Mouse (Mus musculus) liver (tissue): ENCODE results near the gene Shkbp1.

Source experiments
- DNase-seq: peaks from one replicate; pipeline ENCODE4 v3.0.0-alpha.2; 2020; ENCODE audit warnings: mixed read lengths

Gene Shkbp1

DNA sequence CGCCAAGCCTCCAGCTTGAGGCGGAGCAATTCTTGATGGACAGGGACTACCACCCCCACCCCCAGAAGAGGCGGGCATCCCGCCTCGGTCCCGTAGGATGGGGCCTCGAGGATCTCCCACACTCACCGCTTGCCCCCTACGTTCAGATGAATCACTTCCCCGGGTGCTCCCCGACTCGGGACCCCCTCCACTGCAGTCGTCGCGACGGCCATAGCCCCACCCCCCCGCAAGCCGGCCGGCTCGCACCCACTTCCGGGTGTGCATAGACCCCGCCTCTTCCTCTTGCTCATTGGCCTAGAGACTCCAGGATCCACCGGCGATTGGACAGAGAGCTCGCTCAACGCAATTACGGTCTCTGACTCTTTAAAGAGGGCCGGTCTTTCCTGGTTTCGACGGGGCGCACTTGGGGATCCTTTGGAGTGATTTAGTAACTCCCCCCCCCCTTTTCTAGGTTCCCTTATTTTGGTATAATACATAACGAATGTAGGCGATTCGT, at the start of gene Shkbp1:
TSS of gene Shkbp1 (minus strand) at position 275 of the 496 bp plus-strand sequence.
- DNase-seq: peak; percentile 92

DNA sequence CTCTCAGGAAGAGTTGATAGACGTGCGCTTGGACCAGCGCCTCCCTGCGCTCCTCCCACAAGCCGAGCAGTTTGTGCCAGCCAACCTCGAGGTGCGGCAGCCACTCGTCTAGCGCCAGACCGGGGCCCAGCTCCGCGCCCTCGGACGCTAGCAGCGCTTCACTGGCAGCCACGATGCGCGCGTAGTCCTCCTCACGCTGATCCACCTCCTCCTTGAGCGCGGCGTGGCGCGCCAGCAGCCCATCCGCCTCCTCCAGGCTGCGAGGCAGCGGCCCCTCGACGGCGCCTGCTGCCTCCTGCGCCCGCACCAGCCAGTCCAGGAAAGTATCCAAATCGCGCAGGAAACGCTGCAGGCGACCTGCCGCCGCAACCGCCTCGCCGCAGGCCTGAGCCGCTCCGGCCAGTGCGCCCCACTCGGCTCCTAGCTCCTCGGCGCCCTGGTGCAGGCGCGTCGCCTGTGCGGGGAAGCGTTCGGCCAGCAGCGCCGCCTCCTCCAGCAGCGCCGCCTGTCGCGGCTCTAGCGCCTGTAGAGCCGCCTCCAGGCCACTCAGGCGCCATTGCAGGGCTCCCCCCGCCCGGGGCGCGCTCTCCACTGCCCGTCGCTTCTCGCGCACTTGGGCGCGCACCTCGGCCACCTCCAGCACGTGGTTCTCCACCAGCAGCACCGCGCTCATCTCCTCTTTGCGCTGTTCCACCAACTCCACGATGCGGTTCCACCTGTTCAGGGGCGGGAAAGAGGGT, 48.6 kb upstream of the Shkbp1 start:
- no peak for DNase-seq

DNA sequence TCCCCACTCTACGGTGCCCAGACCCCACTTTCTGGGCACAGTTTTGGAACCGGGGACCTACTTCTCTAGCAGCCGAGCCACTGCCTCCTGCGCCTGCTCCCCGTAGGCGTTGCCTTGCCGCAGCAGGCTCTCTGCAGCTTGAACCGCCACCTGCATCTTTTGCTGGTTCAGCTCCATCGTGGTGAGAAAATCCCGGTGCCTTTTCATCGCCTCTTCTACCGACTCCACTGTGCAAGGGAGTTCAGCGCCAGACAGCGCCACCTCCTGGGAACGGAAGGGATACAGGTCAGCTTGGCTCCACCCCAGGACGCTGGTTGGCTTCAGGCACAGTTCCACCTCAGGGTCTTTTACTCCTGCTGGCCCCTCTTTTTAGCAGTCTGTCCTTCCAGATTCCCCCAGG, 46.9 kb upstream of the Shkbp1 start:
- DNase-seq: peak; percentile 65

DNA sequence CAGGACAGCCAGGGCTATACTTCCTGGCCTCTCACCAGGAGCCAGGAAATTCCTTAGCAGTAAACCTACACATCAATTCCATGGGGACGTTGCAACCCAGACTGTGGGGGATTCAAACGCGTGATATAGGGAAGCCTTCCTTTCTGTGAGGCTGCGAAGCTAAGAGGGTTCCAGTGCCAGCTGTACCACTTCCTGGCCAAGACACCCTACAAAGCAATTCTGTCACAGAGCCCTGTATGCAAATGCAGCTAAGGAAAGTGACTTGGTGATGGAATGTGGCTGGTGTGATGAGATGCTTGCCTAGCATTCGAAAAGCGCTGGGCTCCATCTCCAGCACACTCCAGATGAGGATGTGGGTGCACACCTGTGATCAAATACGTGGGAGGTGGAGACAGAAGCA, 44.7 kb upstream of the Shkbp1 start:
- DNase-seq: no peak

DNA sequence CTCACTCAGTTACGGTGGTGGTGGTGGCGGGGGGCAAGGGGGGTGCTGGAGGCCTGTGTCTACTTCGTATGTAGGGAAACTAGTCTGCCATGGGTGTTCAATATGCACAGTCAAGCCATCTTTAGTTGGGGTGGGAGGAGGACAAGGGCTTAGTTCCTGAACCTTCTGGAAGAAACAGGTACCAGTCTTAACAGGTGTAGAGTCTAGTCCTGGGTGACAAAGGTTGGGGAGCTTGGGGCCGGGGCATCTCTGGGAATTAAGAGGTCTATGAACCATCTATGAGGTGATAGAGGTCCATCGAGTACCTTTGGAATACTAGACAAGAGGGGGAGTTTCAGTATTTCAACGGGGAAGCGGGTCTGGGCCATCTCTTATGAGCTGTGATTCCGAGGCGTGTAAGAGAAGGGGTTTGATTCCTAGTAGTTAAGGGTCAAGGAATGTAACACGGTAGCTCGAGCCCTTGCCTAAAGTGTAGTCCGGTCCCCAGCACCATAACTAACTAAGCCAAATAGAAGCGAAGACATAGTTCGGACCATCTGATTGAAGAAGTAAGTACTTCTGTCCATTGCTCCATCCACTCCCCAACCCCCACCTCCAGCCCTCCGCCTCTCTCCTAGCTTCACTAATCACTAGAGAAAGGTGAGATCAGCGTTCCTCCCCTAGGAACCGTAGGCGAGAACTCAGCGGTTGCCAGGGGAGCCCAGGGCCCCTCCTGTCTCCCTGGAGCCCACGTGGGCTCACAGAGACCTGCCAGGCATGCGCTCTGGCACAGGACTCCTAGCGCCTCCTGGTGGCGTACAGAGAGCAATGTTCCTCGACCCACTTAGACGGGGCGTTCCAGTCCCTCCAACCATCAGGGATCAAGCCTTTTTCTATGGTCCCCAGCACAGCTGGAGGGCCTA, 41.5 kb upstream of the Shkbp1 start:
- peak; percentile 72 for DNase-seq

DNA sequence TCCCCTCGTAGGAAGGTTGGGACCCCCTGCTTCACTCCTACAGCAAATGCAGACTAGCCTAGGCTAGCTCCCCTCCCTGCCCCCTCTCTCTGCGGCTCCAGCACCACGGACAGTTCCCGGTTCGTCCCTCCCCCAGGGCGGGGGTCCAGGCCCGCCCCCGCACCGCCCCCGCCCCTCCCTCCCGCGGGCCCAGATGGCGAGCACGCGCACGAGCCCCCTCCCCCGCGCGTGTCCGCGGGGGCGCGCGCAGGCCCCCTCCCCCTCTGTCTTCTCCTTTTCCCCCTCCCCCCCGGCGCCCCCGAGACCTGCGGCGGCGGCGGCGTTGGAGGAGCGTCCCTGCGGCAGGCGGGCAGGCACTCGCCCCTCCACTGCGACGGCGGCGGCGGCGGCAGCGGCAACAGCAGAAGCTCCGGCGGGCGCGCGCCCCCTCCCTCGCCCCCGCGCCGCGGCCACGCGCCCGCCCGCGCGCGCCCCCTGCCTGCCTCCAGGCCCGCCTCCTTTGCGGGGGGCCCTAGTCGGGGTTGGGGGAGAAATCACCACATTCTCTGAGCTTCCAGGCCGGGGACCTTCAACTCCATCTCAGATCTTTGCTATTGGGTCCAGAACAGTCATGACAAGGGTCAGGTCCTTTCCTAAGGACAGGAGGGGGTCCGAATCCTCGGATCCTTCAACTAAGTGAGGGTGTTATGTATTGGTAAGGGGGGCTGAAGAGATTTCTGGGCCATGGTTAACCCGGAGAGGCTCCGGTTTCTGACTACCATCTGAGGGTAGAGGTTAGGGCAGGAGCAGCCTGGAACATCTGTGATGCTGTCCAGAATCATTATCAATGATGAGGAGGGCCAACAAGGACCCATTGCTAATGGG, 40.6 kb upstream of the Shkbp1 start:
- DNase-seq: peak; percentile 58

DNA sequence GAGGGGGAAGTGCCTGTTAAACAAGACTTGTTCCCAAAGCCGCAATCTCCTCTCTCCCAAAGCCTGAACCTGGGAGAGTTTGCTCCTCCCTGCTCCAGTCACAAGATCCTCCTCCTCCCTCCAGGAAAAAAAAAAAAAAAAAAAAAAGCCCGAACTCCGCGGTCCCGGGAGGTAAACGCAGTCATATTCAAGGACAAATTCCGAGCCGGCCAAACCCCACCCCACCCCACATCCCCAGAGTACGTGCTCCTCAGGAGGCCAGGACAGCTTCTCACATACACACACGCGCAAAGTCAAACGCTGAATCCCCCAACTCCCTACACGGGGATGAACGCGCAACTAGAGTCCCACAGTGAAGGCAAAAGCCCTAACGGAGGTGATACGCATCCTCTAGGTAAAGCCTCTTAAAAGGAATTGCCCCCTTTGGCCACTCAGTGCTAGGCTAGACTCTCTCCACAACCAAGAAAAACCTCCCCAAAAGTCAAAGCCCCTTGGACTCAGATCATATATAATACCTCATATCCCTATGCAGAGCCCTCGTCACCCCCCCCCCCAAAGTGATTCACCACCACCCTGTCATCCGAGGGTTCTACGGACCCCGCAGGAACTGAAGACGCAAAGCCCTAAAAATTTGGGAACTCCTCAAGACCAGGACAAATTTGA, 39.8 kb upstream of the Shkbp1 start:
- DNase-seq: no peak

DNA sequence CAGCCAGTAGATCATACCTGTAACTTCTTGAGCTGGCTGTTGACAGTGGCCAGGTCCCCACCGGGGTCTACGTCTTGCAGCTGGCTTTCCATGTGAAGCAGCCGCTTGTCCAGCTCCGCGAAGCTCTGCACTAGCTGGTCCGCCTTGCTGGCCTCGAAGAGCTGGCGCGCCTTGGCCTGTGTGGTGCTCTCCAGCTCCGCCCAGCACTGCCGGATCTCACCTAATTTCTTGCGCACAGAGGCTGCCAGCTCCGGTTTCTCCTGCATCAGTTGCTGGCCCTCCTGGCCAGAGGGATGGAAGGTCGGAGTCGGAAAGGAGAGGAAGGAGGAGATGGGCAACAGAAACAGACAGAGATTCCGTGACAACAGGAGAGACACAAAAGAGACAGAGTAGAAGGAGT, 35.6 kb upstream of the Shkbp1 start:
- DNase-seq: no peak

DNA sequence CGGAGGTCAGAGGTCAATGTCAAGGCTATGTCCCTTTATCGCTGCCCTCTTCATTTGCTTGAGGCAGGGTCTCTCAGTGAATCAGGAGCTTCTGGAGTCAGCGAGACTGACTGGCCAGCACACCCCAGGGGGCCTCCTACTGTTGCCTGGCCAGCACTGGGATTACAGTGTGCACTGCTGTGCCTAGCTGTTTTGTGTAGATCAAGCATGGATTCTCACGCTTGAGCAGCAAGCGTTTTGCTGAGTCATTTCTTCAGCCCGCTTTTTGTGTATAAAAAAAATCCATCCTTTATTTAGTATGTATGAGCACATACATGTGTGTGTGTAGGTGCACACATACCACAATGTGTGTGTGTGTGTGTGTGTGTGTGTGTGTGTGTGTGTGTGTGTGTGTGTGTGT, 33.4 kb upstream of the Shkbp1 start:
- DNase-seq: no peak

DNA sequence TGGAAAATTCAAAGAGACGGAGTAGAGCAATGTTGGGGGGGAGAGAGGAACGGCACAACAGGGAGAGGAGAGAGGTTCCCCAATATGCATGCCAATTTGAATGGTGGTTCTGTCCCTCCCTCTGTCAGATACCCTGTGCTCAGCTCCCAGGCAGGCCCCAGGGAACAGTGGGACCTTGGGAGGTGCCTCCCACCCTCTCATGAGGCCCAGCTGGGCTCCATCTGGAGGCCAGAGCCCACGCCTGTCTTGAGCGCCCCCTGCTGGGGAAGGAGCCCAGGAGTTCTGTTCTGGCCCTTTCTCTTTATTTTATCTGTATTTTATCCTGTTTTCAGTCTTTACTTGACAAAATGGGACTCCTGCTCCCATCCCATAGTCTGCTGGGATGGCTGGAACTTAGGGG, 28.9 kb upstream of the Shkbp1 start:
- DNase-seq: peak; percentile 77

DNA sequence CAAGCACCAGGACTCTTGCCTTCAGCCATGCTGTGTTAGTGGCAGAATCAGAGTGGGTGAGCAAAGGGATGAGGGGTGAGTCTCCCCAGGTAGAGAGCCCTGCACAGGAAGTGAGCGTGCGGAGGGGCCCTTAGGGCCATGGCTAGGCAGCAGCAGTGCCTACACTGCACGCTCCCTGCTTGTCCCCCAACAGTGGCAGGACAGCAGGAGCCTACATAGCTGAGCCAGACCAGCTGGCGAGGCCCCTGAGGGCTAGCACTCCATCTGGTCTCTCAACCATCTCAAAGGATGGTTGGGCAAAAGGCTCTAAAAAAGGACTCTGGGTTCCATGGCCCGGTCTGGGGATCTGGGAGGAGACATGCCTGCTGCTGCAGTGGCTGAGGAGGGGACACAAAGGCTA, 28.3 kb upstream of the Shkbp1 start:
- DNase-seq: no peak

DNA sequence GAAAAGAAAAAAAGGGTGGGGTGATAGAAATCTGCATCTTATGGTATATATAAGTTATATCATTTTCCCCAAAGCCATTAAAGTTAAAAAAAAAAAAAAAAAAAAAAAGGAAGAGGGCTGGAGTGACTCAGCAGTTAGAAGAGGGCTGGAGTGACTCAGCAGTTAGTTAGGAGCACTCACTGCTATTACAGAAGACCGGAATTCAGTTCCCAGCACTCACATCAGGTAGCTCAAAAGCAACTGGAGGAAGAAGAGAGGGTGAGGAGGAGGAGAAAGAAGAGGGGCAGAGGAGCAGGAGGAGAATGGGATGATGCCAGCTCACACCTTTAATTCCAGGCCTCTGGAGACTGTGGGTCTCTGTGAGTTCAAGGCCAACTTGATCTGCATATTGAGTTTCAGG, 27.4 kb upstream of the Shkbp1 start:
- no peak for DNase-seq

DNA sequence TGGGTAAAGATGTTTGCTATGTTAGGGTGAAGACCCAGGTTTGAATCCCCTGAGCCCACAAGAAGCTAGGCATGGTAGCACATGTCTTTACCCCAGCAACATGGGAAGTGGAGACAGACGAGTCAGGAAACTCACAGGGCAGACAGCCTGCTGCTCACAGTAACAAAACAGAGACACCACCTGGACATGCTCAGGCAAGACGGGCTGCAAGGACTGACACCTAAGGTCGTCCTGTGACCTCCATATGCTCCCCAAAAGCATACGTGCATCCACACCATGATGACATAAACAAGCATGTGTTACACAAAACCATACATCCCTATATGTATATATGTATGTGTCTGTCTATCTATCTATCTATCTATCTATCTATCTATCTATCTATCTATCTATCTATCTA, 25.7 kb upstream of the Shkbp1 start:
- DNase-seq: no peak

DNA sequence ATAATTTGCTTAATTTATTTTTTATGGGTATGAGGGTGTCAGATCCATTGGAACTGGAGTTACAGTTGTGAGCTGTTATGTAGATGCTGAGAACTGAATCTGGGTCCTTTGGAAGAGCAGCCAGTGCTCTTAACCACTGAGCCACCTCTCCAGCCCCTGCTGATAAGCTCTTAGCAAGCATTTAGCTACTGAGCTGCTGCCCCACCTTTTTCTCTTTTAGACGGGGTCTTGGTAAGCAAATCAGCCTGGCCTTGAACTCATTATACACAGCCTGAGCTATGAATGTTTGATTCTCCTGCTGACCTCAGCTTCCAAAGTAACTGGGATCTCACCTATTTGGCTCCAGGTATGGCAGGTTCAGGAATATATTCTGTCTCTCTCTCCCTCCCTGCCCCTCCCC, 25.2 kb upstream of the Shkbp1 start:
- DNase-seq: no peak

DNA sequence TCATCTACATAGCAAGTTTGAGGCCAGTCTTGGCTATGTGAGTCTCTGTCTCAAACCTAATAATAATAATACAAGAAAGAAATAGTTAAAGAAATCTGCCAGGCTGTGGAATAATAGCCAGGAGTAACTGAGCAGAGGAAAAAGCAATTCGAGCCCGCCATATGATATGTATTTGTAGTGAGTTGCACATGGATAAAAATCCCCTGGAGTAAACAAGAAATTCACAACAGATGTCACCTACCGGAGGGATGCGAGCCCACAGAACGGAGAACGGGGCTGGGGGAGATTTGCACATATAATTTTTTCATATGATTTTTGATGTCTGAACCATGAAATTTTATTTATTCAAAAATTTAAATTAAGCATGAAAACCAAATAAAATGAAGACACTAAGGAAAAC, 24.0 kb upstream of the Shkbp1 start:
- DNase-seq: no peak

DNA sequence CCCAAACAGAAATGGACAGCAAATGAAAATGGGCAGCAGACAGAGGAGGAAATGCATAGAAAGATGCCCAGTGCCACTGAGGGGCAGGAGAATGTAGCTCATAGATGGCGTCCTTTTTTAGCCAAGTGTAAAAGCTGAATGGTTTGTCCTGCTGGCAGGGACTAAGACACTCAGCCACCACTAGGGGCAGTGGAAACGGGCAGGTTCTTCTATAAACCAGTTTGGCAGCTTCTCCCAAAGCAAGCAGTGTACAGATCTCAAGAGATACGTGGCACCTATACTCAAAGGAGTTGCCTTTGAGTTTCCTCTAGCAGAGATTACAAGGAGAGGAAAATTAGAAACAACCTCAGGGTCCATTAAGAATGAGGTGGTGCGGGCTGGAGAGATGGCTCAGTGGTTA, 22.6 kb upstream of the Shkbp1 start:
- no peak for DNase-seq

DNA sequence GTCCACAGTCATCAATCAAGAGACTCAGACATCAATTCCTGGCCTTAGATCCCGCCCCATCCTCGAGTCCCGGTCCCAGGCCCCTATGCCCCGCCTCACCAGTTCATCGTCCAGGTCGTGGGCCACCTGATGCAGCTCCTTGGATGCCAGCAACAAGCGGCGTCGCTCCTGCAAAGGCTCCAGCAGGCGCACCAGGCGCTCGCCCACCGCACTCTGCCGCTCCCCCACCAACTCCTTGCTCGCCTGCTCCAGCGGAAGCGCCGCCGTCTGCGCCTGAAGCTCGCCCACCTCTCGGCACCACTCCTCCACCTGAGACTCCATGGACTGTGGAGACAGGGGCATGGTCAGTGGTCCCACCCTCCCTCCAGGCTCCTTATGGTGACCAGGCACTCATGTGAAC, 19.5 kb upstream of the Shkbp1 start:
- DNase-seq: no peak

DNA sequence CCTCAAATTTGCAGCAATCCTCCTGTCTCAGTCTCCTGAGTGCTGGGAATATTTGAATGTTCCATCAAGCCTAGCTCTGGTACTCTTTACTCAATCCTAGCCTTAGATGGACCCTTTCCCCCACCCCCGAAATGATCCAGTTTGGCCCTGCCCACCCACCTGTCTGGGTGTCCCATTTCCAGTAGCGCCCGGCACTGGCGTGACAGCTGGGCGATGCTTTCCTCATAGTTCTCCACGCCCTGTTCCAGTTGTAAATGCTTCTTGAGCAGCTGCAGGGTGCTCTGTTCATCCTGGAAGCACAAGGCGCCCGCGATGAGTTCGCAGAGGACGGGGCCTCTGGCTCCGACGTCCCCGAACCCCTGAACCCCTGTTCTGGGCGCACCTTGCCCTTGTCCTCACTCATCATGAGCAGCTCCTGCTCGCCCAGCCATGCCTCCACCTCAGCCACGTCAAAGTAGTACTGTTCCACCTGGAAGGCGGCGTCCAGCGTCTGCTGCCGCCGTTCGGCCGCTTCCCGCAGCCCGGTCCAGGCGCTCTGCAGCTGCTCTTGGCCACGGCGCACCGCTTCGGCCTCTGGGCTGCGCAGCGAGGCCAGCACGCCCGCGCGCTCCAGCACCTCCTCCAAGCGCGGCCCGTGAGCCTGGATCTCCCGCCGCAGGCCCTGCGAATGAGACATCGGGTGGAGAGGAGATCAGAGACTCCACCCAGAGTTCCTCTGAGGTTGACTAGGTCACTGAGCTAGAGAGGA, 16.1 kb upstream of the Shkbp1 start:
- no peak for DNase-seq

DNA sequence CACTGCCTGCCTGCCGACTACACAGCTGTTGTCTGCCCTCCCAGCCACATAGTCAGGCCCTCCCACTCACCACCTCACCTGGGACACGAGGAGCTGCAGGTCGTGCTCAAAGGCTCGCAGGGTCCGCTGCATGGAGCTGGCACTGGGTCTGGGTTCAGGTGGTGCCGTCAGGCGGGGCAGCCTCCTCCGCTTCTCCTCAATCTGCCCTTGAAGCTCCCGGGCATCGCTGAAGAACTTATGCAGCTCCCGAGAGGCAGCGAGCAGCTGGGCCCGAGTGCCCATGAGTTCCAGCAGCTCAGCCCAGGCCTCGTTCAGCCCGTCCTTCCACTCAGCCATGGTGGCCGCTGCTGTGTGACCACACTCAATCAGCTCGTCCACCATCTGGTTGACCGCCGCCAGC, 13.3 kb upstream of the Shkbp1 start:
- DNase-seq: no peak

DNA sequence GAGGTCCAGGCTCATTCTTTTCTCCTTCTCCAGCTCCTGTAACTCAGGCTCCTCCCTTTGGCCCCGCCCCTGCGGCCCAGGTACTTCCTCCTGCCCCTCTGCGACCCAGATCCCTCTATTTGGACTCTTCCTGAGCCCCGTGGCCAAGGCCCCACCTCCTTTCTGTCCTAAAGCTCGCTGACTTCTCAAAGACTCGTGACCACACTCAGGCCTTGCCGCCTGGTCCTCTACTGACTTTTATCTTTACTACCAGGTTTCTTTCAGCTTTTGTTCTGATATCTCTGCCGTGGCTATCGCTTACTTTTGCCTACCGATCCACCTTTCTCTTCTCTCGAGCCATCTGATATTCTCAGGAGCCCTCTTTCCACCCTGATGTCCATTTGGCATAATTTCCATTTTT, 12.2 kb upstream of the Shkbp1 start:
- no peak for DNase-seq

DNA sequence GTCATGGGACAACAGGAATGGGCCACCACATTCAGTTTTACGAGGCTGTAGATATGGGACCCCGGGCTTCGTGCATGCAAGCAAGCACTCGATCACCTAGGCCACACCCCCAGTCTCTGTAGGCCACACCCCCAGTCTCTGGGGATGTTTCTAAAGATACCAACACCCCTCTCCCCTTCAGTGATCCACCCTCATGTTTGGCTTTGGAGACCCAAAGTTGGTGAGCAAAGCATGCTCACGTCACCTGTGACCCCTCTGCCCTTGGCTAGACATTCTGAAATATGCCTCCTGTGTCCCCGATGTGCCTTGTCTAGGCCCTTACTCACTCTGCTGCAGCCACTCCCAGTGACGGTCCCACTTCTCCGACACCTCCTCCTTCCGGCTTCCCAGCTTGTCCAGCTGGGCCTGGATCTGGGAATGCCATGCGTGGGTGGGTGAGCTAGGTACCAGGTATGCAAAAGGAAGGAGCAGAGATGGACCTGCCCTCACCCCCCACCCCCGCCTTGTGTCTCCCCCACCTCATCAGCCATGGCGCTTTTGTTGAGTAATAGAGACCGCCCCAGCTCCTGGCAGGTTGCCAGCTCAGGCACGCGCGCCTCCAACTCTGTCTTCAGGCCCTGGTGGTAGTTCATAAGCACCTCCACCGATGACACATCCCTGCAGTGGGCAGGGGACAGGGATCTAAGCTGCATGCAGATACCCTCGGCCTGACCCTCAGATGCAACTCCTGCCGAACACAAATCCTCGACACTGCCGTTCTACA, 10.4 kb upstream of the Shkbp1 start:
- no peak for DNase-seq
